Mouse (Mus musculus) G1E (cell line): ENCODE measurements around the gene Thap8.

Experiments
- CTCF ChIP-seq: IDR thresholded peaks from 2 replicates; pipeline ENCODE4 v1.5.1; 2012; ENCODE audit warnings: low read depth, low read length, inconsistent platforms, mixed read lengths
- GATA1 ChIP-seq: IDR thresholded peaks from 2 replicates; pipeline ENCODE4 v1.6.1; 2012; ENCODE audit warnings: borderline replicate concordance, low read length, inconsistent platforms, mixed read lengths
- GATA2 ChIP-seq: IDR thresholded peaks from 2 replicates; pipeline ENCODE4 v1.6.1; 2012; ENCODE audit warnings: low read depth, low read length, inconsistent platforms, borderline replicate concordance
- POLR2AphosphoS5 ChIP-seq: IDR thresholded peaks from 2 replicates; pipeline ENCODE4 v1.6.1; 2012; ENCODE audit warnings: low read depth, low read length, inconsistent platforms; ENCODE audit not compliant: insufficient replicate concordance
- TAL1 ChIP-seq: conservative IDR thresholded peaks from 2 replicates; pipeline ENCODE4 v1.6.1; 2012; ENCODE audit warnings: low read depth, low read length, inconsistent platforms, mixed read lengths

DNA sequence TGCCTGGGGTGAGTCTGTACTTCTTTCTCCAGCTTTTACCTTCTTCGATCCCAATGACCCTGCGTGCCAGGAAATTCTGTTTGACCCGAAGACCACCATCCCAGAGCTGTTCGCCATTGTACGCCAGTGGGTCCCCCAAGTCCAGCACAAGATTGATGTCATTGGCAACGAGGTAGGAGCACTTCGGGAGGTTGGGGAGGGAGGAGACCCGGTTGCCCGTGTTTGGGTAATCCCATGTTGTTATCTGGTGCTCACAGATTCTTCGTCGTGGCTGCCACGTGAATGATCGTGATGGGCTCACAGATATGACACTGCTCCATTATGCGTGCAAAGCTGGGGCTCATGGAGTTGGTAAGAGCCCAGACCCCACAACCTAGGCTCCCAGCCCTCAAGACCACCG, 16.9 kb downstream of the Thap8 start:
- TF ChIP-seq CTCF (no peak), POLR2AphosphoS5 (no peak), TAL1 (no peak), GATA1 (no peak), GATA2 (no peak)
